ENCODE assay signal across 28 mouse cellular contexts in genomic region chr14:118086271-118087035, GRCm38 (mm10). TPM values are rescaled to one million over a fixed set of nuclear protein-coding genes. Genes with fewer than 3 reads are reported as not detected.
DNase-seq lines count a peak whose midpoint lies in the region; ATAC-seq and TF ChIP-seq lines count a peak whose summit lies in the region.
"Had no signal": no experiment of that assay in that cellular context is flagged by ENCODE, and none has a peak within 500 bp of the region (broad histone marks: within the 10 kb centered on the region; RNA-seq: fewer than 3 reads in every experiment).

No protein-coding gene starts in this region.

- H3K36me3 ChIP-seq in embryonic facial prominence, embryonic 11.5 days (replicated peaks; ENCODE audit: control insufficient read depth, insufficient read depth, low read depth, low read length), result no peaks in the 10 kb centered on the region
- H3K36me3 ChIP-seq in embryonic facial prominence, embryonic 10.5 days (replicated peaks), result no peaks in the 10 kb centered on the region
- H3K36me3 ChIP-seq in kidney, embryonic 15.5 days, result no peaks in the 10 kb centered on the region
- no peaks in the 10 kb centered on the region for H3K36me3 ChIP-seq in CH12.LX (replicated peaks in 1 of 2; ENCODE audit: control insufficient read depth in 1 of 2, insufficient read depth in 1 of 2, low read length in 1 of 2)
- H3K36me3 ChIP-seq: embryonic facial prominence, embryonic 13.5 days; limb, embryonic 13.5 days; liver, embryonic 13.5 days; midbrain, embryonic 13.5 days; neural tube, embryonic 13.5 days had no signal

- TF ChIP-seq CTCF in CH12.LX (conservative IDR thresholded peaks at IDR 0.05 in 1 of 2, IDR thresholded peaks at IDR 0.05 in 1 of 2; ENCODE audit: low read depth in 2 of 2, low read length in 2 of 2), result no peak

- H3K4me3 ChIP-seq in embryonic facial prominence, embryonic 11.5 days (ENCODE audit: low read depth, low read length), result no peak overlapping the region
- H3K4me3 ChIP-seq in embryonic facial prominence, embryonic 10.5 days, result no peak overlapping the region
- H3K4me3 ChIP-seq in kidney, embryonic 15.5 days (replicated peaks), result no peak overlapping the region
- no peak overlapping the region for H3K4me3 ChIP-seq in CH12.LX (replicated peaks in 1 of 3; ENCODE audit: low read depth in 2 of 3, low read length in 2 of 3, poor library complexity in 1 of 3)
- H3K4me3 ChIP-seq: embryonic facial prominence, embryonic 13.5 days; erythroblast, embryonic 14.5 days; limb, embryonic 13.5 days; liver, embryonic 13.5 days; megakaryocyte, embryonic 14.5 days; midbrain, embryonic 13.5 days; neural tube, embryonic 13.5 days had no signal

- H3K27ac ChIP-seq in embryonic facial prominence, embryonic 11.5 days (replicated peaks; ENCODE audit: low read depth, low read length), result no peak overlapping the region
- no peak overlapping the region for H3K27ac ChIP-seq in embryonic facial prominence, embryonic 10.5 days (replicated peaks)
- peak overlapping the region; percentile 48; the same call in 1 of the 2 replicates for H3K27ac ChIP-seq in kidney, embryonic 15.5 days
- H3K27ac ChIP-seq in CH12.LX (ENCODE audit: insufficient read depth, low read depth), result no peak overlapping the region
- H3K27ac ChIP-seq: embryonic facial prominence, embryonic 13.5 days; hindbrain, embryonic 14.5 days; limb, embryonic 13.5 days; liver, embryonic 13.5 days; midbrain, embryonic 13.5 days; neural tube, embryonic 13.5 days; stomach, postnatal 0 days had no signal

- TF ChIP-seq EP300 in CH12.LX (IDR thresholded peaks at IDR 0.05; ENCODE audit: low read length), result peak; percentile 72

- no peaks in the 10 kb centered on the region for H3K27me3 ChIP-seq in embryonic facial prominence, embryonic 11.5 days (ENCODE audit: control insufficient read depth, insufficient read depth, low read length)
- peaks cover 46% of the 10 kb centered on the region; the same call in 1 of the 2 replicates for H3K27me3 ChIP-seq in embryonic facial prominence, embryonic 10.5 days (replicated peaks; ENCODE audit: low read depth, poor library complexity, severe bottlenecking)
- H3K27me3 ChIP-seq in kidney, embryonic 15.5 days, result no peaks in the 10 kb centered on the region; the same call in 1 of the 2 replicates
- peaks cover 5% of the 10 kb centered on the region for H3K27me3 ChIP-seq in CH12.LX (replicated peaks)
- H3K27me3 ChIP-seq: liver, embryonic 13.5 days; neural tube, embryonic 13.5 days had no signal

- H3K4me2 ChIP-seq in embryonic facial prominence, embryonic 11.5 days (ENCODE audit: low read depth, low read length), result peak overlapping the region; percentile 10; the same call in 1 of the 2 replicates
- H3K4me2 ChIP-seq in kidney, embryonic 15.5 days, result no peak overlapping the region
- H3K4me2 ChIP-seq in CH12.LX (ENCODE audit: insufficient read depth, low read depth, poor library complexity, severe bottlenecking), result no peak overlapping the region
- H3K4me2 ChIP-seq: embryonic facial prominence, embryonic 13.5 days; hindbrain, embryonic 14.5 days; limb, embryonic 13.5 days; liver, embryonic 13.5 days; midbrain, embryonic 13.5 days; neural tube, embryonic 13.5 days had no signal

- no peak for ATAC-seq in embryonic facial prominence, embryonic 11.5 days (replicated peaks; ENCODE audit: insufficient number of reproducible peaks, low FRiP score, low TSS enrichment, low read depth)
- ATAC-seq in kidney, embryonic 15.5 days (replicated peaks; ENCODE audit: low FRiP score), result no peak
- ATAC-seq: CD4-positive, CD25-positive, alpha-beta regulatory T cell, adult 4 months; forebrain, embryonic 16.5 days; lung, postnatal 0 days; midbrain, embryonic 13.5 days had no signal

- no peaks in the 10 kb centered on the region for H3K9me3 ChIP-seq in embryonic facial prominence, embryonic 11.5 days (replicated peaks; ENCODE audit: control insufficient read depth, low read length)
- no peaks in the 10 kb centered on the region for H3K9me3 ChIP-seq in embryonic facial prominence, embryonic 10.5 days
- H3K9me3 ChIP-seq in kidney, embryonic 15.5 days (replicated peaks), result no peaks in the 10 kb centered on the region
- H3K9me3 ChIP-seq in CH12.LX (replicated peaks; ENCODE audit: low read length), result no peaks in the 10 kb centered on the region
- H3K9me3 ChIP-seq: embryonic facial prominence, embryonic 13.5 days; limb, embryonic 13.5 days; liver, embryonic 13.5 days; megakaryocyte, embryonic 14.5 days; midbrain, embryonic 13.5 days; neural tube, embryonic 13.5 days had no signal

- in situ Hi-C loops in CH12.LX (cut with MboI; ENCODE audit: low pct_ligation_motif_present, low pct_unique_long_range_greater_than_20kb, low sequenced_read_pairs), result loop anchor here (5.0 kb wide), 1 partner anchor 51 kb away; the partner anchor contains the start of gene Gpr180

- no peaks in the 10 kb centered on the region for H3K79me2 ChIP-seq in CH12.LX (replicated peaks; ENCODE audit: control insufficient read depth, extremely low read depth, insufficient read depth, poor library complexity, severe bottlenecking)

- H3K4me1 ChIP-seq in embryonic facial prominence, embryonic 11.5 days (ENCODE audit: control insufficient read depth, insufficient read depth, low read length), result no peaks in the 10 kb centered on the region
- H3K4me1 ChIP-seq in embryonic facial prominence, embryonic 10.5 days, result peaks cover 24% of the 10 kb centered on the region
- H3K4me1 ChIP-seq in kidney, embryonic 15.5 days, result peaks cover 15% of the 10 kb centered on the region
- peaks cover 24 to 61% of the 10 kb centered on the region in 2 experiments for H3K4me1 ChIP-seq in CH12.LX (ENCODE audit: control insufficient read depth in 1 of 2, insufficient read depth in 2 of 2)

- H3K9ac ChIP-seq in embryonic facial prominence, embryonic 11.5 days (replicated peaks; ENCODE audit: low read length), result no peak overlapping the region
- no peak overlapping the region for H3K9ac ChIP-seq in kidney, embryonic 15.5 days
- no peak overlapping the region for H3K9ac ChIP-seq in CH12.LX (ENCODE audit: insufficient read depth, low read depth)
- H3K9ac ChIP-seq: embryonic facial prominence, embryonic 13.5 days; hindbrain, embryonic 14.5 days; limb, embryonic 13.5 days; liver, embryonic 13.5 days; midbrain, embryonic 13.5 days; neural tube, embryonic 13.5 days had no signal

- no peak for TF ChIP-seq RAD21 in CH12.LX (IDR thresholded peaks at IDR 0.05; ENCODE audit: low read depth, low read length)

- DNase-seq in embryonic facial prominence, embryonic 11.5 days (ENCODE audit: low spot score), result no peak
- no peak for DNase-seq in embryonic facial prominence, embryonic 10.5 days (ENCODE audit: low spot score)
- DNase-seq in kidney, adult 18-20 months, result no peak
- DNase-seq in CH12.LX (ENCODE audit: extremely low read depth), result peak; percentile 71
- DNase-seq in kidney, postnatal 4 days, result peak; percentile 26 to 55
- no peak for DNase-seq in gastrocnemius, postnatal 10 days
- DNase-seq: adrenal gland, adult 8-10 months; cerebellum, adult 2 months; cerebellum, postnatal 14 days; heart, postnatal 14 days; liver, embryonic 13.5 days; lung, adult 18-20 months; lung, postnatal 4 days; right cerebral cortex, postnatal 4 days; thymus, adult 2 months; thymus, postnatal 36 days had no signal

- 46% methylated on average over 5 of the region's 5 CpGs for WGBS in embryonic facial prominence, embryonic 11.5 days
- WGBS in embryonic facial prominence, embryonic 10.5 days, result 50% methylated on average over 5 of the region's 5 CpGs
- 47% methylated on average over 5 of the region's 5 CpGs for WGBS in kidney, embryonic 15.5 days

- dilution Hi-C loops in CH12.LX (cut with MboI; ENCODE audit: extremely low pct_ligation_motif_present, extremely low pct_unique_long_range_greater_than_20kb, low sequenced_read_pairs), result no loop called here

- TF ChIP-seq POLR2A in CH12.LX (IDR thresholded peaks at IDR 0.05; ENCODE audit: low read depth, low read length), result no peak

TF ChIP-seq in CH12.LX, 34 proteins besides CTCF, POLR2A, EP300 and RAD21:
- TF ChIP-seq MAX (IDR thresholded peaks at IDR 0.05; ENCODE audit: low read length) (0 out of 2 replicates have a peak, but pooled peaks have one; percentile 11), BHLHE40 (IDR thresholded peaks at IDR 0.05; ENCODE audit: low read depth, low read length) (no peak), JUND (conservative IDR thresholded peaks at IDR 0.05; ENCODE audit: low read depth, low read length) (no peak), ETS1 (conservative IDR thresholded peaks at IDR 0.05; ENCODE audit: low read depth, low read length) (0 out of 2 replicates have a peak, but pooled peaks have one; percentile 25), TCF12 (IDR thresholded peaks at IDR 0.05; ENCODE audit: low read depth, low read length) (peak; percentile 97), IRF4 (IDR thresholded peaks at IDR 0.05; ENCODE audit: low read depth, low read length) (no peak), TBP (conservative IDR thresholded peaks at IDR 0.05; ENCODE audit: low read depth, low read length) (no peak)
TF ChIP-seq in CH12.LX: peak in this region for 3.

RNA-seq across cellular contexts. Expression of gene Dct, which starts 34.4 kb away (rescaled TPM):
- 6.0 and 13.9 TPM in 2 replicates for polyA plus RNA-seq in embryonic facial prominence, embryonic 11.5 days (2014; fragmentation: Nextera tagmentation; extraction: Ambion mirVana)
- 4.3 and 5.7 TPM in 2 replicates for polyA plus RNA-seq in embryonic facial prominence, embryonic 10.5 days (2016; fragmentation: Nextera tagmentation; extraction: Ambion mirVana)
- 0.95 and 1.8 TPM in 2 replicates for polyA plus RNA-seq in kidney, embryonic 15.5 days (2015; fragmentation: Nextera tagmentation; extraction: Ambion mirVana)
- not detected in 2 replicates for total RNA-seq in CH12.LX (2012; rRNA removed)
- not detected in 2 replicates for total RNA-seq in CH12.LX (2014; rRNA removed)
- polyA plus RNA-seq in CH12.LX (2012; ENCODE audit: insufficient read length, low read depth), result 0.23 and 0.34 TPM in 2 replicates
- total RNA-seq in gastrocnemius, postnatal 10 days (2021), result 1 to 10 TPM; 1.3 to 2.0 TPM
- polyA plus RNA-seq: erythroblast, embryonic 14.5 days had no signal

RNA-seq across cellular contexts. Expression of gene Tgds, which starts 46.1 kb away (rescaled TPM):
- 34.5 and 39.6 TPM in 2 replicates for polyA plus RNA-seq in embryonic facial prominence, embryonic 11.5 days (2014; fragmentation: Nextera tagmentation; extraction: Ambion mirVana)
- 32.3 and 32.8 TPM in 2 replicates for polyA plus RNA-seq in embryonic facial prominence, embryonic 10.5 days (2016; fragmentation: Nextera tagmentation; extraction: Ambion mirVana)
- 36.7 and 38.1 TPM in 2 replicates for polyA plus RNA-seq in kidney, embryonic 15.5 days (2015; fragmentation: Nextera tagmentation; extraction: Ambion mirVana)
- total RNA-seq in CH12.LX (2012; rRNA removed) (19.5 and 20.7 TPM in 2 replicates), CH12.LX (2014; rRNA removed) (29.3 and 29.4 TPM in 2 replicates)
- 18.6 and 21.0 TPM in 2 replicates for polyA plus RNA-seq in CH12.LX (2012; ENCODE audit: insufficient read length, low read depth)
- total RNA-seq in gastrocnemius, postnatal 10 days (2021), result 10 to 100 TPM in 1 of 2 experiments, 1 to 10 TPM in 1; 9.7 to 12.6 TPM
- polyA plus RNA-seq: erythroblast, embryonic 14.5 days had no signal

RNA-seq across cellular contexts. Expression of gene Gpr180, which starts 50.5 kb away (rescaled TPM):
- 43.5 and 44.7 TPM in 2 replicates for polyA plus RNA-seq in embryonic facial prominence, embryonic 11.5 days (2014; fragmentation: Nextera tagmentation; extraction: Ambion mirVana)
- polyA plus RNA-seq in embryonic facial prominence, embryonic 10.5 days (2016; fragmentation: Nextera tagmentation; extraction: Ambion mirVana), result 40.9 and 44.6 TPM in 2 replicates
- polyA plus RNA-seq in kidney, embryonic 15.5 days (2015; fragmentation: Nextera tagmentation; extraction: Ambion mirVana), result 54.6 and 58.6 TPM in 2 replicates
- total RNA-seq in CH12.LX (2012; rRNA removed) (14.0 and 19.3 TPM in 2 replicates), CH12.LX (2014; rRNA removed) (15.3 and 15.8 TPM in 2 replicates)
- 8.3 and 11.7 TPM in 2 replicates for polyA plus RNA-seq in CH12.LX (2012; ENCODE audit: insufficient read length, low read depth)
- total RNA-seq in gastrocnemius, postnatal 10 days (2021), result 10 to 100 TPM; 33.2 TPM

Comparison
In these comparisons a context has a peak if more than half of its experiments do, and no peak if none do; other contexts are left out.
1. DNase-seq: peak in CH12.LX (single experiment) and kidney, postnatal 4 days (2 of 2); none in embryonic facial prominence, embryonic 11.5 days (single experiment), embryonic facial prominence, embryonic 10.5 days (single experiment), kidney, adult 18-20 months (single experiment) and gastrocnemius, postnatal 10 days (single experiment).